ENCODE assay signal across 10 mouse cellular contexts in the genomic region with DNA sequence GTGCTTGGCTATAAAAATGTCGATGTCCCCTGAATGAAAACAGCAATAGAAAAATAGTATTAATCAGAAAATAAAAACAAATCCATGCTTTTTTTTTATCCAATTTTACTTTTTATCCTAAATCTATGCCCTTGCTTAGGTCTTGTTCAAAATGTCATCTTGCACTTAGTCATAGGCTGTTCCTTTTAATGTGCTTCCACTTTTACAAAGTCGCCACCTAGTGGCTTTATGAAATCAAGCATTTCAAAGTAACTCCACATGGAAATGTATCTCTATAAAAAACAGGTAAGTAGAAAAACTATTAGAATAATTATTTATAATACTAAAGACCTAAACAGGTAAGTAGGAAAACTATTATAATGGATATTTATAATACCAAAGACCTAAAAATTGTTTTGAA. TPM values are rescaled to one million over a fixed set of nuclear protein-coding genes. Genes with fewer than 3 reads are reported as not detected.
A peak's percentile ranks its signal among the peaks of the same experiment; 100 is the strongest.
DNase-seq lines count a peak whose midpoint lies in the region; ATAC-seq lines count a peak whose summit lies in the region.
"Had no signal": no experiment of that assay in that cellular context is flagged by ENCODE, and none has a peak within 500 bp of the region (broad histone marks: within the 10 kb centered on the region; RNA-seq: fewer than 3 reads in every experiment).

No protein-coding gene starts in this region.

- no peak overlapping the region for H3K4me2 ChIP-seq in hindbrain, embryonic 11.5 days (replicated peaks; ENCODE audit: low read depth, low read length)
- H3K4me2 ChIP-seq: lung, embryonic 15.5 days had no signal

- no peak overlapping the region for H3K9ac ChIP-seq in hindbrain, embryonic 11.5 days (ENCODE audit: low read depth, low read length)
- H3K9ac ChIP-seq: lung, embryonic 15.5 days had no signal

- H3K27ac ChIP-seq in hindbrain, embryonic 11.5 days (ENCODE audit: low read depth, low read length) = no peak overlapping the region
- H3K27ac ChIP-seq in hindbrain, embryonic 10.5 days = no peak overlapping the region
- H3K27ac ChIP-seq: lung, embryonic 15.5 days had no signal

- peak; percentile 34 for DNase-seq in hindbrain, embryonic 11.5 days (ENCODE audit: low spot score)
- DNase-seq in hindbrain, embryonic 10.5 days (ENCODE audit: low spot score) = no peak
- DNase-seq in 416B (ENCODE audit: low read depth) = peak; percentile 70
- peak; percentile 52 for DNase-seq in R1 (ENCODE audit: low read depth, low spot score)
- DNase-seq in spleen, postnatal 4 days (ENCODE audit: low spot score in 2 of 2) = no peak
- DNase-seq in right cerebral cortex, adult 18-20 months = no peak
- DNase-seq in adrenal gland, postnatal 36 days = no peak
- DNase-seq: thymus, postnatal 25 days had no signal

- H3K4me3 ChIP-seq in hindbrain, embryonic 11.5 days (ENCODE audit: low read depth, low read length) = no peak overlapping the region
- no peak overlapping the region for H3K4me3 ChIP-seq in hindbrain, embryonic 10.5 days
- H3K4me3 ChIP-seq: lung, embryonic 15.5 days had no signal

- H3K27me3 ChIP-seq in hindbrain, embryonic 11.5 days (ENCODE audit: control insufficient read depth, insufficient read depth, low read length) = no peaks in the 10 kb centered on the region
- no peaks in the 10 kb centered on the region for H3K27me3 ChIP-seq in hindbrain, embryonic 10.5 days (ENCODE audit: insufficient read depth, poor library complexity, severe bottlenecking)
- H3K27me3 ChIP-seq: lung, embryonic 15.5 days had no signal

- WGBS in hindbrain, embryonic 11.5 days = 45% methylated on average over 2 of the region's 2 CpGs
- 44% methylated on average over 2 of the region's 2 CpGs for WGBS in hindbrain, embryonic 10.5 days

- H3K4me1 ChIP-seq in hindbrain, embryonic 11.5 days (replicated peaks; ENCODE audit: control insufficient read depth, insufficient read depth, low read length) = no peaks in the 10 kb centered on the region
- H3K4me1 ChIP-seq in hindbrain, embryonic 10.5 days (replicated peaks) = peaks cover 9% of the 10 kb centered on the region

- peak; percentile 64; the same call in 1 of the 2 replicates for ATAC-seq in hindbrain, embryonic 11.5 days (ENCODE audit: low FRiP score)
- ATAC-seq in inflammation-experienced regulatory T-cells, adult 6 months = peak; percentile 81

- no peaks in the 10 kb centered on the region for H3K9me3 ChIP-seq in hindbrain, embryonic 11.5 days (ENCODE audit: control insufficient read depth, low read length)
- no peaks in the 10 kb centered on the region for H3K9me3 ChIP-seq in hindbrain, embryonic 10.5 days
- H3K9me3 ChIP-seq: lung, embryonic 15.5 days had no signal

- H3K36me3 ChIP-seq in hindbrain, embryonic 11.5 days (ENCODE audit: control insufficient read depth, insufficient read depth, low read length) = no peaks in the 10 kb centered on the region
- peaks cover 25% of the 10 kb centered on the region for H3K36me3 ChIP-seq in hindbrain, embryonic 10.5 days

RNA-seq across cellular contexts. Expression of gene Iqub, which starts 1.3 kb away (rescaled TPM):
- 1.4 and 2.6 TPM in 2 replicates for polyA plus RNA-seq in hindbrain, embryonic 11.5 days (2014; fragmentation: Nextera tagmentation; extraction: Ambion mirVana)
- polyA plus RNA-seq in hindbrain, embryonic 10.5 days (2016; fragmentation: Nextera tagmentation; extraction: Ambion mirVana) = 1.3 and 2.3 TPM in 2 replicates
- not detected for polyA plus RNA-seq in inflammation-experienced regulatory T-cells, adult 6 months (2017; shearing (Covaris generic))
- total RNA-seq in adrenal gland, postnatal 36 days (2021) = under 1 TPM; 0.13 to 0.20 TPM

RNA-seq across cellular contexts. Expression of gene Ndufa5, which starts 11.6 kb away (rescaled TPM):
- polyA plus RNA-seq in hindbrain, embryonic 11.5 days (2014; fragmentation: Nextera tagmentation; extraction: Ambion mirVana) = 255 and 274 TPM in 2 replicates
- polyA plus RNA-seq in hindbrain, embryonic 10.5 days (2016; fragmentation: Nextera tagmentation; extraction: Ambion mirVana) = 255 and 275 TPM in 2 replicates
- 100 to 1,000 TPM; 174 to 219 (median 181) TPM for polyA plus RNA-seq in inflammation-experienced regulatory T-cells, adult 6 months (2017; shearing (Covaris generic))
- total RNA-seq in adrenal gland, postnatal 36 days (2021) = 100 to 1,000 TPM; 301 to 329 TPM

RNA-seq across cellular contexts. Expression of gene Asb15, which starts 11.7 kb away (rescaled TPM):
- polyA plus RNA-seq in hindbrain, embryonic 11.5 days (2014; fragmentation: Nextera tagmentation; extraction: Ambion mirVana) = not detected in 2 replicates
- polyA plus RNA-seq in hindbrain, embryonic 10.5 days (2016; fragmentation: Nextera tagmentation; extraction: Ambion mirVana) = not detected in 2 replicates
- not detected for polyA plus RNA-seq in inflammation-experienced regulatory T-cells, adult 6 months (2017; shearing (Covaris generic))
- not detected for total RNA-seq in adrenal gland, postnatal 36 days (2021)
- polyA plus RNA-seq: lung, embryonic 15.5 days had no signal

Comparison
In these comparisons a context has a peak if more than half of its experiments do, and no peak if none do; other contexts are left out.
1. DNase-seq: peak in hindbrain, embryonic 11.5 days (single experiment), 416B (single experiment) and R1 (single experiment); none in hindbrain, embryonic 10.5 days (single experiment), spleen, postnatal 4 days (0 of 2), right cerebral cortex, adult 18-20 months (single experiment) and adrenal gland, postnatal 36 days (0 of 2).